Mouse (Mus musculus) granulocyte monocyte progenitor cell, adult 5-6 weeks (primary cell): ENCODE results near the gene Gdpd3. TPM values are rescaled to one million over a fixed set of nuclear protein-coding genes. Genes with fewer than 3 reads are reported as not detected.
"Not testable (repeated sequence)": the region's sequence is repeated elsewhere in the genome, so short reads cannot be mapped to it uniquely, and the experiment has no call there.

Experiments used
- ATAC-seq: replicated peaks from 2 replicates; pipeline ENCODE4 v1.8.0; 2016; ENCODE audit warnings: mild to moderate bottlenecking, moderate TSS enrichment, inconsistent platforms; ENCODE audit not compliant: poor library complexity, severe bottlenecking
- total RNA-seq, 2 experiments: library from RNA; stranded (forward) in 1 of 2; stranded (reverse) in 1 of 2; fragments of 200-712, 200-1000 nt in 1 of 2; fragments of >200 nt in 1 of 2; fragmentation: Nextera tagmentation in 1 of 2; gene quantifications; 2 replicates each; pipeline ENCODE4 v1.2.3; 2014 to 2017

The Gdpd3 gene
- total RNA-seq (2014; fragmentation: Nextera tagmentation) (13.0 and 27.7 TPM in 2 replicates), total RNA-seq (2017) (3.6 and 11.3 TPM in 2 replicates)

GRCm38 (mm10) chr7:126766201-126766600 is at the start of gene Gdpd3:
Gene Gdpd3, plus strand, starts transcription at chr7:126766334.
- no peak for ATAC-seq

GRCm38 (mm10) chr7:126717566-126717965 is 48.6 kb upstream of the Gdpd3 start:
- ATAC-seq = no peak

- no peak; the same call in 1 of the 2 replicates for ATAC-seq
Measured at GRCm38 (mm10) chr7:126718787-126719337, 47.3 kb upstream of the Gdpd3 start.

- peak; percentile 62 for ATAC-seq
Measured at GRCm38 (mm10) chr7:126721635-126722034, 44.5 kb upstream of the Gdpd3 start.

- ATAC-seq = peak; percentile 90
Measured at GRCm38 (mm10) chr7:126725077-126725476, 41.1 kb upstream of the Gdpd3 start.

GRCm38 (mm10) chr7:126725667-126726066 is 40.5 kb upstream of the Gdpd3 start:
- ATAC-seq = peak; percentile 83

- ATAC-seq = not testable (repeated sequence)
Measured at GRCm38 (mm10) chr7:126730256-126730789, 35.8 kb upstream of the Gdpd3 start.

GRCm38 (mm10) chr7:126736122-126736521 is 30.0 kb upstream of the Gdpd3 start:
- ATAC-seq = peak; percentile 56

- no peak for ATAC-seq
Measured at GRCm38 (mm10) chr7:126739551-126739950, 26.6 kb upstream of the Gdpd3 start.

- ATAC-seq = 0 out of 2 replicates have a peak, but pooled peaks have one; percentile 3
Measured at GRCm38 (mm10) chr7:126740132-126740735, 25.9 kb upstream of the Gdpd3 start.

- ATAC-seq = no peak
Measured at GRCm38 (mm10) chr7:126740977-126741376, 25.2 kb upstream of the Gdpd3 start.

- no peak for ATAC-seq
Measured at GRCm38 (mm10) chr7:126741452-126741851, 24.7 kb upstream of the Gdpd3 start.

- ATAC-seq = no peak
Measured at GRCm38 (mm10) chr7:126741964-126742482, 24.1 kb upstream of the Gdpd3 start.

GRCm38 (mm10) chr7:126746066-126746465 is 20.1 kb upstream of the Gdpd3 start:
- peak; percentile 90 for ATAC-seq

GRCm38 (mm10) chr7:126746798-126747197 is 19.3 kb upstream of the Gdpd3 start:
- ATAC-seq = peak; percentile 82

- ATAC-seq = no peak
Measured at GRCm38 (mm10) chr7:126748824-126749223, 17.3 kb upstream of the Gdpd3 start.

GRCm38 (mm10) chr7:126749582-126750343 is 16.4 kb upstream of the Gdpd3 start:
- ATAC-seq = no peak

- ATAC-seq = peak; percentile 56
Measured at GRCm38 (mm10) chr7:126754866-126755265, 11.3 kb upstream of the Gdpd3 start.

GRCm38 (mm10) chr7:126758539-126758938 is 7.6 kb upstream of the Gdpd3 start:
- no peak for ATAC-seq

- peak; percentile 82 for ATAC-seq
Measured at GRCm38 (mm10) chr7:126759050-126759671, 7.0 kb upstream of the Gdpd3 start, which contains the start of gene Mapk3. Gene Mapk3, plus strand, starts transcription at chr7:126759601.
